Mouse (Mus musculus) stomach, postnatal 0 days (tissue): Measurements from ENCODE around the gene Togaram1. TPM values are rescaled to one million over a fixed set of nuclear protein-coding genes. Genes with fewer than 3 reads are reported as not detected.

Experiments
- ATAC-seq: fragments of 200-750 bp; cut with Nextera tagmentation; 2 replicates; pipeline ENCODE4 v1.8.0; 2017; ENCODE audit not compliant: low FRiP score, low TSS enrichment
- DNase-seq: peaks from one replicate; pipeline ENCODE4 v3.0.0-alpha.2; 2016; ENCODE audit warnings: low spot score
- H3K27ac ChIP-seq: fragments of 300-500 bp; sonication (generic); replicated peaks from 2 replicates; pipeline ENCODE4 v1.5.1; 2014; ENCODE audit warnings: mild to moderate bottlenecking, control low read depth
- H3K27me3 ChIP-seq: fragments of 300-500 bp; sonication (generic); 2 replicates; pipeline ENCODE4 v1.6.1; 2014; ENCODE audit warnings: low read length; ENCODE audit not compliant: control insufficient read depth, insufficient read depth
- H3K36me3 ChIP-seq: fragments of 300-500 bp; sonication (generic); 2 replicates; pipeline ENCODE4 v1.6.1; 2014; ENCODE audit warnings: low read length, mixed read lengths; ENCODE audit not compliant: control insufficient read depth, insufficient read depth
- H3K4me1 ChIP-seq: fragments of 300-500 bp; sonication (generic); replicated peaks from 2 replicates; pipeline ENCODE4 v1.6.1; 2014; ENCODE audit warnings: antibody characterized with exemption; ENCODE audit not compliant: control insufficient read depth, insufficient read depth
- H3K4me2 ChIP-seq: fragments of 300-500 bp; sonication (generic); replicated peaks from 2 replicates; pipeline ENCODE4 v1.6.1; 2014; ENCODE audit warnings: low read depth, mild to moderate bottlenecking, control low read depth, moderate library complexity
- H3K4me3 ChIP-seq: fragments of 300-500 bp; sonication (generic); 2 replicates; pipeline ENCODE4 v1.5.1; 2014; ENCODE audit warnings: low read depth, low read length, control low read depth
- H3K9ac ChIP-seq: fragments of 300-500 bp; sonication (generic); 2 replicates; pipeline ENCODE4 v1.6.1; 2014; ENCODE audit warnings: mild to moderate bottlenecking, low read length, control low read depth, mixed read lengths
- H3K9me3 ChIP-seq: fragments of 300-500 bp; sonication (generic); 2 replicates; pipeline ENCODE4 v1.6.1; 2016; ENCODE audit warnings: low read length; ENCODE audit not compliant: control insufficient read depth
- CTCF ChIP-seq: IDR thresholded peaks from 2 replicates; pipeline ENCODE4 v1.5.1; 2016; ENCODE audit warnings: antibody characterized with exemption, low read depth, mild to moderate bottlenecking, moderate library complexity
- EP300 ChIP-seq: optimal IDR thresholded peaks from 2 replicates; pipeline ENCODE3; 2016; ENCODE audit warnings: antibody characterized with exemption
- WGBS: fragments of 180-500 bp; shearing (Covaris S2); extraction: QIAGEN DNeasy Blood & Tissue Kit; methylation state at CpG from one replicate; pipeline ENCODE4 v1.1.7; 2014; 5-methylcytosine and 5-hydroxymethylcytosine counted together
- polyA plus RNA-seq: library from polyadenylated mRNA; unstranded; fragments of >200 nt; fragmentation: Nextera tagmentation; extraction: Ambion mirVana; gene quantifications from 2 replicates; pipeline ENCODE4 v1.2.1, GENCODE M21; 2015

Gene Togaram1
- polyA plus RNA-seq, 1 experiment from 2014 or later = 11.3 TPM

GRCm38 (mm10) chr12:65065241-65065640, 99.6 kb downstream of the Togaram1 start:
- no peak overlapping the region for H3K27ac ChIP-seq
- 52% methylated on average over 2 of the region's 2 CpGs for WGBS
- H3K4me1 ChIP-seq = no peaks in the 10 kb centered on the region
- H3K9me3 ChIP-seq = no peaks in the 10 kb centered on the region
- H3K27me3 ChIP-seq = no peaks in the 10 kb centered on the region
- H3K4me3 ChIP-seq = no peak overlapping the region
- H3K9ac ChIP-seq = no peak overlapping the region
- peaks cover 3% of the 10 kb centered on the region; the same call in 1 of the 2 replicates for H3K36me3 ChIP-seq
- DNase-seq (no peak), ATAC-seq (no peak)
- no peak overlapping the region for H3K4me2 ChIP-seq
- TF ChIP-seq EP300 (no peak), CTCF (no peak)

GRCm38 (mm10) chr12:65066234-65066633, 100.6 kb downstream of the Togaram1 start:
- H3K27me3 ChIP-seq = no peaks in the 10 kb centered on the region
- H3K4me3 ChIP-seq = no peak overlapping the region
- TF ChIP-seq CTCF = no peak
- TF ChIP-seq EP300 = no peak
- H3K9ac ChIP-seq = no peak overlapping the region
- H3K4me2 ChIP-seq = no peak overlapping the region
- no peaks in the 10 kb centered on the region for H3K9me3 ChIP-seq
- H3K27ac ChIP-seq = no peak overlapping the region
- H3K4me1 ChIP-seq = no peaks in the 10 kb centered on the region
- DNase-seq (no peak), ATAC-seq (no peak)
- WGBS = 44% methylated on average over 3 of the region's 3 CpGs
- H3K36me3 ChIP-seq = peaks cover 3% of the 10 kb centered on the region; the same call in 1 of the 2 replicates

GRCm38 (mm10) chr12:65068409-65068808, 102.8 kb downstream of the Togaram1 start:
- DNase-seq = no peak
- Histone ChIP-seq H3K27ac (no peak overlapping the region), H3K4me3 (no peak overlapping the region), H3K9ac (no peak overlapping the region), H3K36me3 (peaks cover 2% of the 10 kb centered on the region; the same call in 1 of the 2 replicates), H3K9me3 (no peaks in the 10 kb centered on the region), H3K4me2 (no peak overlapping the region), H3K27me3 (no peaks in the 10 kb centered on the region), H3K4me1 (no peaks in the 10 kb centered on the region)
- no peak for ATAC-seq
- TF ChIP-seq EP300 = no peak
- TF ChIP-seq CTCF = no peak
- 36% methylated on average over 4 of the region's 4 CpGs for WGBS

Other genes with a start within 250 kb of the Togaram1 start
- gene Gm527, start 47.9 kb upstream of the Togaram1 start, polyA plus RNA-seq = 2.0 and 2.1 TPM in 2 replicates
- 7.6 and 8.1 TPM in 2 replicates for gene Klhl28, start 270 bp upstream of the Togaram1 start, polyA plus RNA-seq
- 17.6 and 18.2 TPM in 2 replicates for gene Prpf39, start 70.5 kb downstream of the Togaram1 start, polyA plus RNA-seq
- gene Fkbp3, start 108.2 kb downstream of the Togaram1 start, polyA plus RNA-seq = 184 and 187 TPM in 2 replicates
- 2.5 and 3.6 TPM in 2 replicates for gene Fancm, start 109.8 kb downstream of the Togaram1 start, polyA plus RNA-seq
- 10.0 and 12.6 TPM in 2 replicates for gene Mis18bp1, start 206.8 kb downstream of the Togaram1 start, polyA plus RNA-seq